Mouse (Mus musculus) hindbrain, embryonic 13.5 days (tissue): ENCODE results near the gene AA792892. TPM values are rescaled to one million over a fixed set of nuclear protein-coding genes. Genes with fewer than 3 reads are reported as not detected.
"Not testable (repeated sequence)": the region's sequence is repeated elsewhere in the genome, so short reads cannot be mapped to it uniquely, and the experiment has no call there.

ENCODE experiments used
- ATAC-seq: fragments of 200-750 bp; cut with Nextera tagmentation; 2 replicates; pipeline ENCODE4 v1.8.0; 2017; ENCODE audit warnings: moderate TSS enrichment; ENCODE audit not compliant: low FRiP score
- H3K27ac ChIP-seq: fragments of 300-500 bp; sonication (generic); 2 replicates; pipeline ENCODE4 v1.5.1; 2015; ENCODE audit warnings: inconsistent platforms, mild to moderate bottlenecking, moderate library complexity
- H3K27me3 ChIP-seq: fragments of 300-500 bp; sonication (generic); 2 replicates; pipeline ENCODE4 v1.6.1; 2015; ENCODE audit warnings: mild to moderate bottlenecking, inconsistent platforms
- H3K36me3 ChIP-seq: fragments of 300-500 bp; sonication (generic); 2 replicates; pipeline ENCODE4 v1.6.1; 2015; ENCODE audit warnings: mild to moderate bottlenecking, inconsistent platforms
- H3K4me1 ChIP-seq: fragments of 300-500 bp; sonication (generic); replicated peaks from 2 replicates; pipeline ENCODE4 v1.6.1; 2015; ENCODE audit warnings: inconsistent platforms
- H3K4me2 ChIP-seq: fragments of 300-500 bp; sonication (generic); 2 replicates; pipeline ENCODE4 v1.6.1; 2015; ENCODE audit warnings: inconsistent platforms, mild to moderate bottlenecking, moderate library complexity
- H3K4me3 ChIP-seq: fragments of 300-500 bp; sonication (generic); 2 replicates; pipeline ENCODE4 v1.5.1; 2015; ENCODE audit warnings: mild to moderate bottlenecking, inconsistent platforms
- H3K9ac ChIP-seq: fragments of 300-500 bp; sonication (generic); 2 replicates; pipeline ENCODE4 v1.6.1; 2015; ENCODE audit warnings: mild to moderate bottlenecking, inconsistent platforms
- H3K9me3 ChIP-seq: fragments of 300-500 bp; sonication (generic); 2 replicates; pipeline ENCODE4 v1.6.1; 2016; ENCODE audit warnings: inconsistent platforms
- WGBS: fragments of 180-500 bp; shearing (Covaris S2); methylation state at CpG from one replicate; pipeline ENCODE4 v1.1.7; 2015; 5-methylcytosine and 5-hydroxymethylcytosine counted together
- polyA plus RNA-seq: library from polyadenylated mRNA; unstranded; fragments of >200 nt; fragmentation: Nextera tagmentation; extraction: Ambion mirVana; gene quantifications from 2 replicates; pipeline ENCODE4 v1.2.1, GENCODE M21; 2015

AA792892 gene
- not detected in 2 replicates for polyA plus RNA-seq

DNA sequence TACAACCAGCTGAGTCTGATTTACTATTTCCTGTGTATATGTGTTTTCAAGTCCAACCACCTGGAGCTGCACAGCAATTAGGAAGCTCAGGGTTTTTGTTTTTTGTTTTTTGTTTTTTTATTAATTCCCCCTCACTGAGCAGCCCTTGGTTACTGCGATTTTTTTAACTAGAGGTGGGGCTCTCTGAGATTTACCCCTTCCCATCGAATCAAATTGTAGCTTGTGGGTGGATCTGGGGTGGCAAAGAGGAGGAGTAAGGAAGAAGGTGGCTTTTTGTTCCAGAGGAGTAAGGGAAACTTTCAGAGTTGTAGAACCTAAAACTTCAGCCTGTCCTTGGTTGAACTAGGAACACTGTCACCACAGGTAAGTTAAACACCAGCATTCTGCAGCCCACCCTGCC, at the start of gene AA792892:
AA792892 (plus strand) TSS at position 301 of the 400 bp plus-strand sequence.
- not testable (repeated sequence) for H3K27me3 ChIP-seq, H3K27ac ChIP-seq, H3K4me2 ChIP-seq, H3K4me3 ChIP-seq, H3K36me3 ChIP-seq, H3K9me3 ChIP-seq, ATAC-seq, H3K9ac ChIP-seq, H3K4me1 ChIP-seq
- WGBS: no CpG with 5 or more reads among the region's 2 CpGs

DNA sequence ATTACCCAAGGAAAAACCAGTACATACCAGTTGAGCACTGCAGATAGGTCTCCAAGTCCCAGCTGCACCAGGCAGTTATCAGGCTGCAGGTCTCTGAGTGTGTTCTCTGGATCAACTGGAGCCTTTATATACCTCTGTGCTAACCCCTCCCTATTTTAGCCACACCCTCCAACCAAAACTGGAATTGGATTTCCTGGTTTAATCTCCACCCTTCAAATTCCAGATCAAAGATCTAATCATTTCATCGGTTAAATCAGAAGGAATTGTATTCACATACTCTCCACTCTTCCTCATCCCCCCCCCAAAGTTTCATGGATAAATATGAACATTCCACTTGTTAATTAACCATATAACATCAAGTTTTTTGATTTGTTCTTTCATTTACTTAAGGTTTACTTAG, 32.9 kb upstream of the AA792892 start, which contains the start of gene A430089I19Rik:
A430089I19Rik (minus strand) TSS at position 101 of the 400 bp plus-strand sequence.
- WGBS: 85% methylated on average over 1 of the region's 1 CpGs
- H3K4me3 ChIP-seq: not testable (repeated sequence)

DNA sequence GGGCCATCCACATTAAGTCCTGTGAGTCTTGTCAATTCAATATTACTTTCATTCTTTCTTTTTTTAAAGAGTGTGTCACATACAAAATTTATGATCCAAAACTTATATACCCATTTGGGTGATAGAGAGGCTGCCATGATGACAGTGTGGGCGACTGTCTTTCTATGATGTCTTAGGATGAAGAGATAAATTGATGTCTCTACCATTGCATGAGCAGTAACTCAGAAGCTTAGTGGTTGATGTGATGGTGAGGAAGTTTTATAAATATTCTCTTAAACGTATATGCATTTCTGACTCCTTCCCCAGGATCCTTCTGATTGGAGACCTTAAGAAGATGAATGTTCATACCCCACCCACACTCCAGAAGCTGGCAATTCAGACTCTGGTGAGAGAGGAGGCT, 25.4 kb upstream of the AA792892 start, which contains the start of gene Gm6502:
Gm6502 (plus strand) TSS at position 301 of the 400 bp plus-strand sequence.
- not testable (repeated sequence) for H3K27ac ChIP-seq, H3K27me3 ChIP-seq, H3K36me3 ChIP-seq, H3K4me1 ChIP-seq, H3K4me3 ChIP-seq, ATAC-seq, H3K4me2 ChIP-seq, H3K9ac ChIP-seq, H3K9me3 ChIP-seq
- no CpG with 5 or more reads among the region's 2 CpGs for WGBS

More for the DNA sequence above, 32.9 kb upstream of the AA792892 start, which contains the start of gene A430089I19Rik:
- not testable (repeated sequence) for H3K4me1 ChIP-seq, H3K36me3 ChIP-seq, H3K9ac ChIP-seq, H3K27ac ChIP-seq, H3K27me3 ChIP-seq, H3K4me2 ChIP-seq, ATAC-seq, H3K9me3 ChIP-seq

Other genes with a start within 250 kb of the AA792892 start
- not detected in 2 replicates for gene Gm3106, start 121.7 kb upstream of the AA792892 start, polyA plus RNA-seq
- not detected in 2 replicates for gene A430089I19Rik, start 33.0 kb upstream of the AA792892 start, polyA plus RNA-seq
- gene Gm6502, start 25.3 kb upstream of the AA792892 start, polyA plus RNA-seq: not detected in 2 replicates
- not detected in 2 replicates for gene Gm7682, start 106.0 kb downstream of the AA792892 start, polyA plus RNA-seq
- gene Gm3139, start 186.5 kb downstream of the AA792892 start, polyA plus RNA-seq: not detected in 2 replicates